In the genomic region with DNA sequence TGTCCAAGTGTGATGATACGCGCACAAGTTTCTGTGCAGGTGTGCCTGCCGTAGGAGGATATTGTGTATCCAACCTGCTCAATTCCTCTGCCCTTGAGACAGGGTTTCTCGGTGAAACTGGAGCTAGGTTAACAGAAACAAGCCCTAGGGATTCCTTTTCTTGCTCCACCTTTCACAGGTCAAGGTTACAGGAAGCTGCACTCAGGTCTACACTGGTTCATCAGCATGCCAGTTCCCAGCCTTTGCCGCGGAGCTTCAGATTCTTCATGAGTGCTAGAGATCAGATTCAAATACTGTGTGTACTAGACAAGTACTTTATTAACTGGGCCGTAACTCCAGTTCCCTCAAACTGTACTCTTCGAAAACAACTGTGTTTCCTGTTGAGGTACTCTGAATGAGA, we compare ENCODE assay signal across 28 mouse cellular contexts. TPM values are rescaled to one million over a fixed set of nuclear protein-coding genes. Genes with fewer than 3 reads are reported as not detected.
A peak's percentile ranks its signal among the peaks of the same experiment; 100 is the strongest.
DNase-seq lines count a peak whose midpoint lies in the region; ATAC-seq and TF ChIP-seq lines count a peak whose summit lies in the region.
"Had no signal": no experiment of that assay in that cellular context is flagged by ENCODE, and none has a peak within 500 bp of the region (broad histone marks: within the 10 kb centered on the region; RNA-seq: fewer than 3 reads in every experiment).

No protein-coding gene starts in this region.

- peak; percentile 46 for DNase-seq in lung, postnatal 0 days (ENCODE audit: low spot score)
- no peak for DNase-seq in lung, adult 2 months
- DNase-seq in R1 (ENCODE audit: low read depth, low spot score) = peak; percentile 93
- no peak for DNase-seq in thymus, adult 2 months
- DNase-seq: adrenal gland, postnatal 10 days; adrenal gland, postnatal 36 days; B cell, adult 2 months; cerebellum, adult 18-20 months; cerebellum, adult 9-10 months; cerebellum, postnatal 14 days; forebrain, postnatal 0 days; gastrocnemius, adult 2 months; gastrocnemius, postnatal 25 days; heart, postnatal 10 days; heart, postnatal 36 days had no signal

- no peaks in the 10 kb centered on the region for H3K9me3 ChIP-seq in lung, postnatal 0 days (ENCODE audit: low read length)
- H3K9me3 ChIP-seq in ES-Bruce4 (replicated peaks; ENCODE audit: control insufficient read depth, insufficient read depth, low read length, poor library complexity, severe bottlenecking) = no peaks in the 10 kb centered on the region
- H3K9me3 ChIP-seq: embryonic facial prominence, embryonic 12.5 days; embryonic facial prominence, embryonic 15.5 days; heart, embryonic 12.5 days; heart, embryonic 15.5 days; hindbrain, embryonic 10.5 days; hindbrain, embryonic 13.5 days had no signal

- H3K4me3 ChIP-seq in lung, postnatal 0 days (ENCODE audit: low read depth, low read length) = no peak overlapping the region
- H3K4me3 ChIP-seq in lung, adult 2 months (replicated peaks; ENCODE audit: extremely low read depth, low read depth, low read length) = no peak overlapping the region
- no peak overlapping the region for H3K4me3 ChIP-seq in ES-Bruce4 (ENCODE audit: low read depth, low read length)
- H3K4me3 ChIP-seq in thymus, adult 2 months (ENCODE audit: control insufficient read depth, insufficient read depth, low read length) = no peak overlapping the region
- H3K4me3 ChIP-seq: embryonic facial prominence, embryonic 12.5 days; embryonic facial prominence, embryonic 15.5 days; gastrocnemius, adult 2 months; heart, embryonic 12.5 days; heart, embryonic 15.5 days; hindbrain, embryonic 10.5 days; hindbrain, embryonic 13.5 days had no signal

- no peak for TF ChIP-seq EP300 in lung, postnatal 0 days (IDR thresholded peaks at IDR 0.05)
- peak; percentile 60; the same call in 1 of the 2 replicates for TF ChIP-seq EP300 in ES-Bruce4 (IDR thresholded peaks at IDR 0.05; ENCODE audit: insufficient read depth, low read depth, low read length)

- no peak overlapping the region for H3K27ac ChIP-seq in lung, postnatal 0 days (ENCODE audit: low read length)
- H3K27ac ChIP-seq in ES-Bruce4 (ENCODE audit: insufficient read depth, low read length) = peak overlapping the region; percentile 86
- H3K27ac ChIP-seq in thymus, adult 2 months (ENCODE audit: control insufficient read depth, insufficient read depth, low read length) = no peak overlapping the region
- H3K27ac ChIP-seq: embryonic facial prominence, embryonic 12.5 days; embryonic facial prominence, embryonic 15.5 days; gastrocnemius, adult 2 months; heart, embryonic 15.5 days; hindbrain, embryonic 10.5 days; hindbrain, embryonic 13.5 days had no signal

- no peaks in the 10 kb centered on the region for H3K27me3 ChIP-seq in lung, postnatal 0 days (replicated peaks; ENCODE audit: insufficient read depth, low read length)
- H3K27me3 ChIP-seq in ES-Bruce4 (ENCODE audit: control insufficient read depth, insufficient read depth, low read length, poor library complexity, severe bottlenecking) = no peaks in the 10 kb centered on the region
- H3K27me3 ChIP-seq in thymus, adult 2 months (ENCODE audit: control insufficient read depth, insufficient read depth, low read length) = no peaks in the 10 kb centered on the region
- H3K27me3 ChIP-seq: CH12.LX; embryonic facial prominence, embryonic 12.5 days; embryonic facial prominence, embryonic 15.5 days; heart, embryonic 12.5 days; heart, embryonic 15.5 days; hindbrain, embryonic 13.5 days had no signal

- TF ChIP-seq CTCF in lung, postnatal 0 days (IDR thresholded peaks at IDR 0.05) = no peak
- TF ChIP-seq CTCF in lung, adult 2 months (IDR thresholded peaks at IDR 0.05; ENCODE audit: insufficient read depth, low read length) = no peak
- TF ChIP-seq CTCF in ES-Bruce4 (IDR thresholded peaks at IDR 0.05; ENCODE audit: low read depth, low read length) = no peak
- no peak for TF ChIP-seq CTCF in thymus, adult 2 months (IDR thresholded peaks at IDR 0.05; ENCODE audit: borderline replicate concordance, control insufficient read depth, extremely low read depth, insufficient read depth, low read length, poor library complexity)

- H3K4me1 ChIP-seq in lung, postnatal 0 days (ENCODE audit: insufficient read depth, low read depth, low read length) = no peaks in the 10 kb centered on the region
- no peaks in the 10 kb centered on the region for H3K4me1 ChIP-seq in lung, adult 2 months (ENCODE audit: control insufficient read depth, insufficient read depth, low read length)
- peaks cover 3% of the 10 kb centered on the region for H3K4me1 ChIP-seq in ES-Bruce4 (ENCODE audit: control insufficient read depth, insufficient read depth, low read length)
- H3K4me1 ChIP-seq in thymus, adult 2 months (replicated peaks; ENCODE audit: control insufficient read depth, insufficient read depth, low read length) = no peaks in the 10 kb centered on the region
- H3K4me1 ChIP-seq: embryonic facial prominence, embryonic 12.5 days; embryonic facial prominence, embryonic 15.5 days; heart, embryonic 12.5 days; heart, embryonic 15.5 days; hindbrain, embryonic 10.5 days; hindbrain, embryonic 13.5 days had no signal

- no peak for TF ChIP-seq POLR2A in lung, adult 2 months (IDR thresholded peaks at IDR 0.05; ENCODE audit: borderline replicate concordance, extremely low read depth, low read depth, low read length)
- no peak for TF ChIP-seq POLR2A in ES-Bruce4 (IDR thresholded peaks at IDR 0.05; ENCODE audit: insufficient read depth, low read length)
- no peak for TF ChIP-seq POLR2A in thymus, adult 2 months (IDR thresholded peaks at IDR 0.05; ENCODE audit: control insufficient read depth, extremely low read depth, insufficient read depth, low read length, poor library complexity)

- 77% methylated on average over 8 of the region's 8 CpGs for WGBS in lung, postnatal 0 days
- 80% methylated on average over 8 of the region's 8 CpGs for WGBS in lung, adult 2 months
- 94% methylated on average over 8 of the region's 8 CpGs for WGBS in thymus, adult 2 months

- H3K36me3 ChIP-seq in lung, postnatal 0 days (ENCODE audit: insufficient read depth, low read length) = peaks cover 37% of the 10 kb centered on the region; the same call in 1 of the 2 replicates
- peaks cover 28% of the 10 kb centered on the region for H3K36me3 ChIP-seq in ES-Bruce4 (ENCODE audit: control insufficient read depth, insufficient read depth, low read length, poor library complexity, severe bottlenecking)
- H3K36me3 ChIP-seq in thymus, adult 2 months (ENCODE audit: control insufficient read depth, insufficient read depth, low read length) = peaks cover 76% of the 10 kb centered on the region

- no peak; the same call in 1 of the 2 replicates for ATAC-seq in lung, postnatal 0 days
- peak; percentile 28 for ATAC-seq in inflammation-experienced regulatory T-cells, adult 6 months
- no peak for ATAC-seq in granulocyte monocyte progenitor cell, adult 5-6 weeks (replicated peaks; ENCODE audit: poor library complexity, severe bottlenecking)
- ATAC-seq: forebrain, embryonic 14.5 days; forebrain, postnatal 0 days; hindbrain, embryonic 16.5 days; intestine, postnatal 0 days had no signal

- H3K9ac ChIP-seq in lung, postnatal 0 days (replicated peaks; ENCODE audit: low read depth) = no peak overlapping the region
- H3K9ac ChIP-seq in ES-Bruce4 (ENCODE audit: low read depth, poor library complexity, severe bottlenecking) = peak overlapping the region; percentile 45; the same call in 1 of the 2 replicates
- H3K9ac ChIP-seq: embryonic facial prominence, embryonic 12.5 days; embryonic facial prominence, embryonic 15.5 days; forebrain, postnatal 0 days; heart, embryonic 12.5 days; heart, embryonic 15.5 days; hindbrain, embryonic 13.5 days had no signal

- H3K4me2 ChIP-seq in lung, postnatal 0 days (replicated peaks; ENCODE audit: low read depth, low read length) = no peak overlapping the region
- H3K4me2 ChIP-seq: embryonic facial prominence, embryonic 12.5 days; embryonic facial prominence, embryonic 15.5 days; heart, embryonic 12.5 days; heart, embryonic 15.5 days; hindbrain, embryonic 13.5 days had no signal

RNA-seq across cellular contexts. Expression of a gene that starts 11.4 kb away (rescaled TPM):
- 18.7 and 20.9 TPM in 2 replicates for polyA plus RNA-seq in lung, postnatal 0 days (2015; fragmentation: Nextera tagmentation; extraction: Ambion mirVana)
- 20.1 and 20.4 TPM in 2 replicates for polyA plus RNA-seq in lung, adult 2 months (2012; rRNA removed)
- polyA plus RNA-seq in ES-Bruce4 (2011; ENCODE audit: insufficient read depth, insufficient read length, low read depth, missing spikeins) = 33.3 and 36.3 TPM in 2 replicates
- polyA plus RNA-seq in inflammation-experienced regulatory T-cells, adult 6 months (2017; shearing (Covaris generic)) = 10 to 100 TPM; 15.8 to 21.6 (median 16.6) TPM
- 39.8 and 44.3 TPM in 2 replicates for polyA plus RNA-seq in thymus, adult 2 months (2012; rRNA removed)
- total RNA-seq in granulocyte monocyte progenitor cell, adult 5-6 weeks (2014; fragmentation: Nextera tagmentation) = 21.6 and 24.6 TPM in 2 replicates
- 16.8 and 19.8 TPM in 2 replicates for total RNA-seq in granulocyte monocyte progenitor cell, adult 5-6 weeks (2017)

Comparison
In these comparisons a context has a peak if more than half of its experiments do, and no peak if none do; other contexts are left out.
1. DNase-seq: peak in lung, postnatal 0 days (single experiment) and R1 (single experiment); none in lung, adult 2 months (single experiment) and thymus, adult 2 months (single experiment).